Mouse (Mus musculus): Measurements from ENCODE around the gene Ankrd2. TPM values are rescaled to one million over a fixed set of nuclear protein-coding genes. Genes with fewer than 3 reads are reported as not detected.

Gene Ankrd2
- total and polyA plus RNA-seq, 3 experiments: not detected

- peaks cover 13% of the 10 kb centered on the region for H3K4me1 ChIP-seq (ENCODE audit: insufficient read depth, low read depth, low read length)
- no peaks in the 10 kb centered on the region for H3K9me3 ChIP-seq (replicated peaks)
- ATAC-seq (ENCODE audit: extremely low read depth, insufficient number of reproducible peaks, low FRiP score, poor library complexity, severe bottlenecking) (no peak), DNase-seq (ENCODE audit: low spot score) (no peak)
- no peak overlapping the region for H3K4me3 ChIP-seq (ENCODE audit: low read depth, low read length)
- H3K36me3 ChIP-seq (replicated peaks): no peaks in the 10 kb centered on the region
- peaks cover 43% of the 10 kb centered on the region for H3K27me3 ChIP-seq (ENCODE audit: insufficient read depth, low read length)
- TF ChIP-seq TAL1 (conservative IDR thresholded peaks at IDR 0.05; ENCODE audit: low read depth, low read length) (no peak), CTCF (IDR thresholded peaks at IDR 0.05; ENCODE audit: low read depth, low read length) (no peak), POLR2AphosphoS5 (IDR thresholded peaks at IDR 0.05; ENCODE audit: insufficient replicate concordance, low read depth, low read length) (no peak), GATA1 (IDR thresholded peaks at IDR 0.05; ENCODE audit: borderline replicate concordance, low read length) (no peak)
Measured at GRCm38 (mm10) chr19:42033611-42034010, 2.2 kb upstream of the Ankrd2 start.

- no peaks in the 10 kb centered on the region for H3K36me3 ChIP-seq (replicated peaks)
- no peak for TF ChIP-seq CTCF (IDR thresholded peaks at IDR 0.05; ENCODE audit: low read depth, low read length)
- TF ChIP-seq TAL1 (conservative IDR thresholded peaks at IDR 0.05; ENCODE audit: low read depth, low read length): no peak
- no peak for TF ChIP-seq GATA1 (IDR thresholded peaks at IDR 0.05; ENCODE audit: borderline replicate concordance, low read length)
- no peak for TF ChIP-seq POLR2AphosphoS5 (IDR thresholded peaks at IDR 0.05; ENCODE audit: insufficient replicate concordance, low read depth, low read length)
- TF ChIP-seq GATA2 (IDR thresholded peaks at IDR 0.05; ENCODE audit: borderline replicate concordance, low read depth, low read length): no peak
- H3K4me1 ChIP-seq (ENCODE audit: insufficient read depth, low read depth, low read length): peaks cover 13% of the 10 kb centered on the region
- H3K27me3 ChIP-seq (ENCODE audit: insufficient read depth, low read length): peaks cover 43% of the 10 kb centered on the region
- no peak for DNase-seq (ENCODE audit: low spot score)
- no peaks in the 10 kb centered on the region for H3K9me3 ChIP-seq (replicated peaks)
- ATAC-seq (ENCODE audit: extremely low read depth, insufficient number of reproducible peaks, low FRiP score, poor library complexity, severe bottlenecking): no peak; the same call in 1 of the 2 replicates
- no peak overlapping the region for H3K4me3 ChIP-seq (ENCODE audit: low read depth, low read length)
Measured at GRCm38 (mm10) chr19:42034146-42034775, 1.5 kb upstream of the Ankrd2 start.

- DNase-seq (ENCODE audit: low spot score) (no peak), ATAC-seq (ENCODE audit: extremely low read depth, insufficient number of reproducible peaks, low FRiP score, poor library complexity, severe bottlenecking) (no peak)
- Histone ChIP-seq H3K4me1 (ENCODE audit: insufficient read depth, low read depth, low read length) (peaks cover 13% of the 10 kb centered on the region), H3K4me3 (ENCODE audit: low read depth, low read length) (no peak overlapping the region), H3K27me3 (ENCODE audit: insufficient read depth, low read length) (peaks cover 45% of the 10 kb centered on the region), H3K36me3 (replicated peaks) (no peaks in the 10 kb centered on the region), H3K9me3 (replicated peaks) (no peaks in the 10 kb centered on the region)
- TF ChIP-seq GATA2 (IDR thresholded peaks at IDR 0.05; ENCODE audit: borderline replicate concordance, low read depth, low read length) (no peak), POLR2AphosphoS5 (IDR thresholded peaks at IDR 0.05; ENCODE audit: insufficient replicate concordance, low read depth, low read length) (no peak)
Measured at GRCm38 (mm10) chr19:42034881-42035455, 832 bp upstream of the Ankrd2 start.

- Histone ChIP-seq H3K4me1 (ENCODE audit: insufficient read depth, low read depth, low read length) (peaks cover 13% of the 10 kb centered on the region), H3K4me3 (ENCODE audit: low read depth, low read length) (no peak overlapping the region), H3K27me3 (ENCODE audit: insufficient read depth, low read length) (peaks cover 41% of the 10 kb centered on the region), H3K9me3 (replicated peaks) (no peaks in the 10 kb centered on the region), H3K36me3 (replicated peaks) (no peaks in the 10 kb centered on the region)
- no peak for TF ChIP-seq GATA2 (IDR thresholded peaks at IDR 0.05; ENCODE audit: borderline replicate concordance, low read depth, low read length)
- no peak for TF ChIP-seq TAL1 (conservative IDR thresholded peaks at IDR 0.05; ENCODE audit: low read depth, low read length)
- no peak for TF ChIP-seq GATA1 (IDR thresholded peaks at IDR 0.05; ENCODE audit: borderline replicate concordance, low read length)
- no peak for TF ChIP-seq POLR2AphosphoS5 (IDR thresholded peaks at IDR 0.05; ENCODE audit: insufficient replicate concordance, low read depth, low read length)
- no peak for TF ChIP-seq CTCF (IDR thresholded peaks at IDR 0.05; ENCODE audit: low read depth, low read length)
- ATAC-seq (ENCODE audit: extremely low read depth, insufficient number of reproducible peaks, low FRiP score, poor library complexity, severe bottlenecking) (no peak), DNase-seq (ENCODE audit: low spot score) (no peak)
Measured at GRCm38 (mm10) chr19:42036357-42036756, 557 bp downstream of the Ankrd2 start.

GRCm38 (mm10) chr19:42037167-42037702 lies 1.4 kb downstream of the Ankrd2 start:
- no peak overlapping the region for H3K4me3 ChIP-seq (ENCODE audit: low read depth, low read length)
- H3K27me3 ChIP-seq (ENCODE audit: insufficient read depth, low read length): peaks cover 43% of the 10 kb centered on the region
- H3K4me1 ChIP-seq (ENCODE audit: insufficient read depth, low read depth, low read length): peaks cover 13% of the 10 kb centered on the region
- no peaks in the 10 kb centered on the region for H3K36me3 ChIP-seq (replicated peaks)
- ATAC-seq (ENCODE audit: extremely low read depth, insufficient number of reproducible peaks, low FRiP score, poor library complexity, severe bottlenecking) (no peak), DNase-seq (ENCODE audit: low spot score) (no peak)
- TF ChIP-seq CTCF (IDR thresholded peaks at IDR 0.05; ENCODE audit: low read depth, low read length) (no peak), GATA2 (IDR thresholded peaks at IDR 0.05; ENCODE audit: borderline replicate concordance, low read depth, low read length) (no peak), TAL1 (conservative IDR thresholded peaks at IDR 0.05; ENCODE audit: low read depth, low read length) (no peak), GATA1 (IDR thresholded peaks at IDR 0.05; ENCODE audit: borderline replicate concordance, low read length) (no peak), POLR2AphosphoS5 (IDR thresholded peaks at IDR 0.05; ENCODE audit: insufficient replicate concordance, low read depth, low read length) (no peak)
- H3K9me3 ChIP-seq (replicated peaks): no peaks in the 10 kb centered on the region

- ATAC-seq (ENCODE audit: extremely low read depth, insufficient number of reproducible peaks, low FRiP score, poor library complexity, severe bottlenecking) (no peak), DNase-seq (ENCODE audit: low spot score) (no peak)
- peaks cover 46% of the 10 kb centered on the region for H3K27me3 ChIP-seq (ENCODE audit: insufficient read depth, low read length)
- H3K9me3 ChIP-seq (replicated peaks): no peaks in the 10 kb centered on the region
- no peaks in the 10 kb centered on the region for H3K36me3 ChIP-seq (replicated peaks)
- H3K4me3 ChIP-seq (ENCODE audit: low read depth, low read length): no peak overlapping the region
- peaks cover 13% of the 10 kb centered on the region for H3K4me1 ChIP-seq (ENCODE audit: insufficient read depth, low read depth, low read length)
- TF ChIP-seq CTCF (IDR thresholded peaks at IDR 0.05; ENCODE audit: low read depth, low read length) (no peak), POLR2AphosphoS5 (IDR thresholded peaks at IDR 0.05; ENCODE audit: insufficient replicate concordance, low read depth, low read length) (no peak), TAL1 (conservative IDR thresholded peaks at IDR 0.05; ENCODE audit: low read depth, low read length) (no peak), GATA2 (IDR thresholded peaks at IDR 0.05; ENCODE audit: borderline replicate concordance, low read depth, low read length) (no peak), GATA1 (IDR thresholded peaks at IDR 0.05; ENCODE audit: borderline replicate concordance, low read length) (no peak)
Measured at GRCm38 (mm10) chr19:42038310-42038709, 2.5 kb downstream of the Ankrd2 start.
